Mouse (Mus musculus) heart, postnatal 10 days (tissue): ENCODE measurements around the gene Dedd2. TPM values are rescaled to one million over a fixed set of nuclear protein-coding genes. Genes with fewer than 3 reads are reported as not detected.

ENCODE experiments used
- DNase-seq, 2 experiments: peaks; one replicate each; pipeline ENCODE4 v3.0.0; 2021
- intact Hi-C: fragments of 180-260 bp; cut with DNase I; formaldehyde crosslinking; loops from one replicate; pipeline ENCODE4 v1.15.1; 2025
- total RNA-seq, 2 experiments: library from RNA; stranded (reverse); gene quantifications; 2 replicates each; pipeline ENCODE4 v1.2.3; 2021

Dedd2 gene
- total RNA-seq, 2 experiments from 2014 or later: 14.2 TPM

GRCm38 (mm10) chr7:25222275-25222967 is 2.0 kb upstream of the Dedd2 start:
- intact Hi-C loops: loop anchor here (2.0 to 5.0 kb wide), 2 partner anchors 14 to 160 kb away; partner anchors contain the start of gene Gsk3a
- DNase-seq: no peak

GRCm38 (mm10) chr7:25221102-25221883 is 878 bp upstream of the Dedd2 start, which contains the start of gene Zfp526:
Gene Zfp526 (plus strand): TSS chr7:25221425.
- peak; percentile 99 for DNase-seq
- intact Hi-C loops: loop anchor here (5.0 kb wide), 1 partner anchor 161 kb away; no protein-coding TSS in a partner anchor

- peak; percentile 96 to 97 for DNase-seq
- intact Hi-C loops: loop anchor here (5.0 kb wide), 1 partner anchor 162 kb away; no protein-coding TSS in a partner anchor
Observed at GRCm38 (mm10) chr7:25219756-25220456, 509 bp downstream of the Dedd2 start.

- DNase-seq: no peak
- intact Hi-C loops: no loop called here
Observed at GRCm38 (mm10) chr7:25219416-25219750, 1.0 kb downstream of the Dedd2 start.

GRCm38 (mm10) chr7:25218705-25219415 is 1.6 kb downstream of the Dedd2 start:
- DNase-seq: peak; percentile 58 to 60

GRCm38 (mm10) chr7:25217653-25218395 is 2.6 kb downstream of the Dedd2 start:
- intact Hi-C loops: no loop called here
- DNase-seq: no peak

More at GRCm38 (mm10) chr7:25218705-25219415, 1.6 kb downstream of the Dedd2 start:
- intact Hi-C loops: no loop called here

GRCm38 (mm10) chr7:25214172-25214571 is 6.2 kb downstream of the Dedd2 start:
- intact Hi-C loops: no loop called here
- DNase-seq: no peak

GRCm38 (mm10) chr7:25213099-25213498 is 7.3 kb downstream of the Dedd2 start:
- DNase-seq: no peak
- intact Hi-C loops: no loop called here

- no peak for DNase-seq
- intact Hi-C loops: no loop called here
Observed at GRCm38 (mm10) chr7:25210482-25210881, 9.9 kb downstream of the Dedd2 start.

- intact Hi-C loops: no loop called here
- DNase-seq: no peak
Observed at GRCm38 (mm10) chr7:25209161-25209622, 11.2 kb downstream of the Dedd2 start.

GRCm38 (mm10) chr7:25206094-25206830 is 14.2 kb downstream of the Dedd2 start:
- no peak for DNase-seq
- intact Hi-C loops: no loop called here

GRCm38 (mm10) chr7:25205355-25206093 is 14.9 kb downstream of the Dedd2 start:
- intact Hi-C loops: no loop called here

GRCm38 (mm10) chr7:25203624-25204023 is 16.8 kb downstream of the Dedd2 start:
- intact Hi-C loops: no loop called here
- no peak for DNase-seq

More at GRCm38 (mm10) chr7:25205355-25206093, 14.9 kb downstream of the Dedd2 start:
- DNase-seq: peak in 1 of 2 experiments; percentile 17

GRCm38 (mm10) chr7:25197384-25198018 is 22.9 kb downstream of the Dedd2 start:
- peak in 1 of 2 experiments; percentile 34 for DNase-seq
- intact Hi-C loops: no loop called here

GRCm38 (mm10) chr7:25196107-25196506 is 24.3 kb downstream of the Dedd2 start:
- DNase-seq: no peak
- intact Hi-C loops: no loop called here

GRCm38 (mm10) chr7:25195148-25195547 is 25.3 kb downstream of the Dedd2 start:
- DNase-seq: no peak
- intact Hi-C loops: no loop called here

GRCm38 (mm10) chr7:25192110-25192509 is 28.3 kb downstream of the Dedd2 start:
- intact Hi-C loops: no loop called here
- no peak for DNase-seq

- intact Hi-C loops: no loop called here
Observed at GRCm38 (mm10) chr7:25190806-25191205, 29.6 kb downstream of the Dedd2 start.

More at GRCm38 (mm10) chr7:25190806-25191205, 29.6 kb downstream of the Dedd2 start:
- DNase-seq: no peak
